Mouse (Mus musculus) induced T-regulatory cell, adult 2 months (primary cell): Measurements from ENCODE around the gene Srsf10.
A peak's percentile ranks its signal among the peaks of the same experiment; 100 is the strongest.

Experiments
- DNase-seq: peaks from one replicate; pipeline ENCODE4 v3.0.0-alpha.2; 2012; ENCODE audit warnings: low read depth

The Srsf10 gene

GRCm38 (mm10) chr4:135855080-135855479, 467 bp upstream of the Srsf10 start:
- no peak for DNase-seq

- DNase-seq, result peak; percentile 66
These were observed 910 bp downstream of the Srsf10 start for GRCm38 (mm10) chr4:135856223-135857091.

- DNase-seq, result peak; percentile 62
These were observed 2.1 kb downstream of the Srsf10 start for GRCm38 (mm10) chr4:135857597-135858186.

- DNase-seq, result peak; percentile 70
These were observed 13.4 kb downstream of the Srsf10 start for GRCm38 (mm10) chr4:135868996-135869395.

- DNase-seq, result peak; percentile 47
These were observed 14.9 kb downstream of the Srsf10 start for GRCm38 (mm10) chr4:135870227-135871023.

- peak; percentile 44 for DNase-seq
These were observed 16.5 kb downstream of the Srsf10 start for GRCm38 (mm10) chr4:135872015-135872414.

GRCm38 (mm10) chr4:135872589-135873391, 17.2 kb downstream of the Srsf10 start:
- no peak for DNase-seq

GRCm38 (mm10) chr4:135873526-135874202, 18.1 kb downstream of the Srsf10 start, which contains the start of gene Pnrc2:
Gene Pnrc2, minus strand, starts transcription at chr4:135873850.
- DNase-seq, result peak; percentile 95

GRCm38 (mm10) chr4:135874564-135875535, 19.3 kb downstream of the Srsf10 start:
- peak; percentile 48 for DNase-seq

- DNase-seq, result peak; percentile 63
These were observed 20.0 kb downstream of the Srsf10 start for GRCm38 (mm10) chr4:135875546-135875945.

- no peak for DNase-seq
These were observed 20.5 kb downstream of the Srsf10 start for GRCm38 (mm10) chr4:135875991-135876582.

- DNase-seq, result peak; percentile 98
These were observed 21.1 kb downstream of the Srsf10 start for GRCm38 (mm10) chr4:135876583-135877020.

- DNase-seq, result peak; percentile 37
These were observed 22.2 kb downstream of the Srsf10 start for GRCm38 (mm10) chr4:135877742-135878141.

- DNase-seq, result no peak
These were observed 23.5 kb downstream of the Srsf10 start for GRCm38 (mm10) chr4:135879021-135879420.

- DNase-seq, result no peak
These were observed 24.5 kb downstream of the Srsf10 start for GRCm38 (mm10) chr4:135880018-135880417.

- DNase-seq, result no peak
These were observed 25.0 kb downstream of the Srsf10 start for GRCm38 (mm10) chr4:135880576-135880975.

GRCm38 (mm10) chr4:135882023-135882422, 26.5 kb downstream of the Srsf10 start:
- no peak for DNase-seq

- DNase-seq, result peak; percentile 36
These were observed 27.9 kb downstream of the Srsf10 start for GRCm38 (mm10) chr4:135883401-135883851.

- DNase-seq, result peak; percentile 55
These were observed 28.5 kb downstream of the Srsf10 start for GRCm38 (mm10) chr4:135883881-135884516.
